Mouse (Mus musculus) lung, adult 2 months (tissue): ENCODE data around the gene Rilp.

Experiments
- CTCF ChIP-seq: fragments of 200-500 bp; IDR thresholded peaks from 2 replicates; pipeline ENCODE4 v1.5.1; 2011; ENCODE audit warnings: mild to moderate bottlenecking, low read length, control low read depth; ENCODE audit not compliant: insufficient read depth
- POLR2A ChIP-seq: fragments of 200-500 bp; IDR thresholded peaks from 2 replicates; pipeline ENCODE4 v1.6.1; 2011; ENCODE audit warnings: low read depth, mild to moderate bottlenecking, control low read depth, low read length, borderline replicate concordance; ENCODE audit errors: extremely low read depth

DNA sequence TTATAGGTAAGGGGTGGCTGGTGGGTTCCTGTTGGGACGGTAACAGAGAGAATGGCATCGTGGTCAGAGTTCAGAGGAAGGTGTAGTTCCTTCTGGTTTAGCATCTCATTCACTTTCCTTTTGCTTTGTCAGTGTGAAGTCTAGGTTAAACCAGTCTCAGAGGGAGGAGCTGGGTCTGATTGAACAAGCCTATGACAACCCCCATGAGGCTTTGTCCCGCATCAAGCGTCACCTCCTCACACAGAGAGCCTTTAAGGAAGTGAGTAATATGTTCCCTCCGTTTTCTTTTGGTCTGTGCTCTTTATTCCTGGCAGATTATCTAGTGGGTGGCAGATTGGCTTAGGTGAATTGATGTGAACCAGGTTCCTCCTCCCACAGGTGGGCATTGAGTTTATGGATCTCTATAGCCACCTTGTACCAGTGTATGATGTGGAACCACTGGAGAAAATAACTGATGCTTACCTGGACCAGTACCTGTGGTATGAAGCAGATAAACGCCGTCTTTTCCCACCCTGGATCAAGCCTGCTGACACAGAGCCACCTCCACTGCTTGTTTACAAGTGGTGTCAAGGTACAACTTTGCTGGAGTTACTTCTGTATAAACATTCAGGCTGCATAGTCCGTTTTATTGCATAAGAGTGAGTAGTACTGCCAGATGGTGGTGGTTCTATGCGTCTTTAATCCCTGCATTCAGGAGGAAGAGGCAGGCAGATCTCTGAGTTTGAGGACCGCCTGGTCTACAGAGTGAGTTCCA lies 15.4 kb upstream of the Rilp start:
- TF ChIP-seq POLR2A (no peak), CTCF (no peak)
